Mouse (Mus musculus): ENCODE measurements around the gene Plekho2.

Plekho2 gene

DNA sequence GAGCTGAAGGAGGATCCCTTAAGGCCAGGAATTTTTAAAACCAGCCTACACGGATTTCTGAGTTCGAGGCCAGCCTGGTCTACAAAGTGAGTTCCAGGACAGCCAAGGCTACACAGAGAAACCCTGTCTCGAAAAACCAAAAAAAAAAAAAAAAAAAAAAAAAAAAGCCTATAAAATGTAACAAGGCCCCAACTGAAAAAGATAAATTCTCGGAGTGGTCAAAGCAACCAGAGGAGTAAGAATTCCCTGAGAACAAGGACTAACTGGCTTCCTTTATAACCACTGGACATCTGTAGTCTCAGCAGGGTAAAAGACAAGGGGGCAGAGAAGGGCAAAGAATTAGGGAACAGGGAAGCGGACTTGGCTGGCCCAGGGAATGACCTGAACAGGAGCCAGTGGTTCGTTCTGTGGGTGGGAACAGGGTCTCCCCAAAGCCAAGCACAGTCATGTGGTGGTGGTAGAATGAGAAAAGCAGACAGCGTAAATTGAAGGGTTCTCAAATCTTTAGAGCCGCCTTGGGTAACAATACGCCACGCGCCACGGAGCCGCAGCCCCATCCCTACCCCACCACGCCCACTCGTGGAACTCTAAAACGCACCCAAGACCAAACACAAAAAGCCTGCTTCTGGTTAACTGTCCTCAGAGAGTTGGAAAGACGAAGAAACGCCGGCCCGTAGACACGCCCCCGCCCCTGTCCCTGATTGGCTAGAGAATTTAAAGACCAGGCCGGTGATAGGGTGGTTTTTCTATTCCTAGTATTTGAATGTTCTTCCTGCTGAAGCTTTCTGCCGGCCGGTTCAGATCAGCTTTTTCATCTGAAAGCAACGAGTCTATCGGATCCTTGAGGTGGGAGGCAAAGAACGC lies 6.8 kb upstream of the Plekho2 start, which contains the start of gene Pif1:
Pif1 (plus strand) TSS at position 755 of the 864 bp plus-strand sequence.
- DNase-seq (ENCODE audit: low read depth), result peak; percentile 69

DNA sequence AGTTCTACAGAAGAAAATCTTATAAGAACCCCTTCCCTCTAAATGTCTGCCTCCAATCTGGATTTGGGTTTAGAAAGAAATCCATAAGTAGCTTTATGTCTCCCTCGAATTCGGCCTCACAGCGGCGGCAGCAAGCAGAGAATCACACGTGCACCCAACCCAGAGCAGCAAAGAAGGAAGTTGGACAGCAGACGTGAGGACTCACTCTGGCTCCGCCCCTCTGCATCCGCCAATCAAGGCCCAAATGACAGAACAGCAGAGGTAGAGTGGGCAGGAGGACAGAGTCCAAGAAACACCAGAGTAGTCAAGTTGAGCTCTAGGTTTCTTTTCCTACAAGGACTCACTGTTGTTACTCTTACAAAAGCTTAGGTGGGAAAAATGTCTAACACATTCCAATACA lies 3.2 kb upstream of the Plekho2 start:
- DNase-seq (ENCODE audit: low read depth), result no peak

DNA sequence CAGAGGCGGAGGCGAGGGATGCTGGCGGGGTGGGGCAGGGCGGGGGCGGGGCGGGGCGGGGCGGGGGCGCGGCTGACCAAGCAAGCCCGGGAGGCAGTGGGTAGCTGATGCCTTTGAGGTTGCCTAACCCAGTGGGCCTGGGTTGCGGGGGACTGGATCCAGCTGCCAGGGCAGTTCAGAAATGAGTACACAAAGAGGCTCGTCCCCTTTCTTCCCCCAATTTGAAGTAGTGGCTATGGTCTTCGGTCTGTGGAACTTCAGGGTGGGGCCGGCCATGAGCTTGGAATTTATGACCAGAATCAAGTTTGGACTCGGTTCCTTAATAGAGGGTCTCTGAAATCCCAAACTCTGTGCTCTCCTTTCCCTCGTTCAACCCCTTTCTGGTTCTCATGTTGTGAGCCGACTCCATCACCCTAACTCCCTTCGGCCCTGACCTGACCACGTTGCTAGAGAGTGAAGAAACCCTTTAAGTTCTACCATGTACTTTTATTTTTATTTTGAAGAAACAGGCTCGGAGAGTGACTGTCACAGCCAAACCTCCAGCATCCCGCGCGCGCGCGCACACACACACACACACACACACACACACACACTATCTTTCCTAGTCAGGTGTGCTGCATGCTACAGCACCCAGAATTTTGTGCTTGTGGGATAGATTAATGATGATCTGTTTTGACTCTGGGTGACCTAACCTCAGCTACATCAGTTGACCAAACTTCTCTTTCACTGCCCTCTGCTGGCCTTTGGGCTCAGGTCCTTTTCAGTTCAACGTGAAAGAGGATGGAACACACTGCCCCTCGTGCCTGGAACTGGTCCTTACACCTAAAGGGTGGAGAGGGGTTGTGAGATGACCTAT lies 789 bp upstream of the Plekho2 start:
- DNase-seq (ENCODE audit: low read depth), result peak; percentile 87

DNA sequence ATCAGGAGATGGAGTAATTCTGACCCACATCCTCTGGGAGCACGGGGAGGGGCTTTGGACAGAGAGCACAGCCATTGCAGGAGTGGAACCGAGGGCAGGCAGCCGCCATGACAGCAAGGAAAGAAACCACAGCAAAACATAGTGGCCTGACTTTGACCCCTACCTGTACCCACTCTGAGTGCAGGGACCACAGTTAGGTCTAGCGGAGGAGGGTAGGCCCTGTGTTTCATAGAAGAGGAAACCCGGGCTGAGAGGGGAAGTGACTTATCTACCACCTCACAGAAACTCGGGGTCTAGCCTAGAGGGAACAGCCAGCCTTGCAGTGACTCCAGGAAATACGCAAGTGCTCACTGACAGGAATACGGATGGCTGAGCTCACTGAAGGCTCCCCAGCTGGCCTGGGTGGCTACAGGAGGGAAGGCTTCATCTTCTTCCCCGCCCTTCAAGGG lies 1.0 kb downstream of the Plekho2 start:
- DNase-seq (ENCODE audit: low read depth), result no peak

DNA sequence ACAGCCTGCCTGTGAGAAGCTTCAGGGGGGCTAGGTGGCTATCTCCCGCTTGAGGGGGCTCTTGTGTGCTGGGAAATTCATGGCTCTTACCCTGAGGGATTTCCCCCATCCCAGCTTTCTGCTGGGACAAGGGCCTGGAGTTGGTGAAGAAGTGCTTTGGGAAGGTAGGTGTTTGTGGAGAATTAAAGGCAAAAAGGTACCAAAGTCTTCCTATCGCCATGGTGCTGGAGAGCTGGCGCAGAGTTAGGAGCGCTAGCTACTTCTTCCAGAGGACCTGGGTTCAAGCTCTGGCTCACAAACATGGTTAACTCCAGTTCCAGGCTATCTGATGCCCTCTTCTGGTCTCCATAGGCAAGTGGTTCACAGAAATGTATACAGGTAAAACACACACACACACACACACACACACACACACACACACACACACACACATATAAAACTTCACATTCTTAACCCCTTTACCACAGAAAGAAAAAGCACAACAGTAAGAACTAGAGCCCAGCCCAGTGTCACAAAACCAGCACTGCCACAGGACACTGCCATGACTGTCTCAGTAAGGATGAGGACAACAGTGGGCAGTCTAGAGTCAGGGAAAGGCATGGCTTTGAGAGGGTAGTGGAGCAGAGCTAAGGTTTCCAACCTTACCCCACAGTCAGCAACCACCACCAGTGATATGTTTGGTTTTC lies 2.2 kb downstream of the Plekho2 start:
- DNase-seq (ENCODE audit: low read depth), result no peak

DNA sequence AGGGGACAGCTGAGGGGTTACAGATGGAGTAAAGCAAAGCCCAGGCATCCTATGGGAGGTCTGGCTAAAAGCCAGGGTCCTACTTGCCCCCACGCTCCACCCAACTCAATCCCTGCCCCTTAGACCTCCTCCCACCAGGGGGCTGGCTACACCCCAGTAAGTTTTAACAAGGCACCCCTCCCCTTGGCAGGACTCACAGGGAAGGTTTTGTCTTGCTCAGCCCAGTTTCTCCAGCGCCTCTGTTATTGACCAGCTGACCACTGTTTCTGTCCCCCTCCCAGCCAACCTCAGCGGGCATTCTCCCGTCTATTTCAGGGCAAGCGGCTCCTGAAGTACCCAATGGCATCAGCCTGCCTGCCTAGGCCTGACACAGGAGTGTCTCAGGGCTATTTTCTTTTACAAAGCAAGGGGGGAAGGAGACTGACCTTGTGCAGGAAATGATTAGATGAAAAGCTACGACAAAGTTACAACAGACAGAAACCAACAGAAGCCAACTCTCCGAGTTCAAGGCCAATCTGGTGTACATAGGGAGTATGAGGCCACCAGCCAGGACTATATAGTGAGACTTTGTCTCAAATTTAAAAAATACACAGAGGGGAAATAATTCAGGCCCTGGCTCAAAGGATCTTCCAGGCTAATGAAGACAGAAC lies 2.9 kb downstream of the Plekho2 start:
- peak; percentile 40 for DNase-seq (ENCODE audit: low read depth)

DNA sequence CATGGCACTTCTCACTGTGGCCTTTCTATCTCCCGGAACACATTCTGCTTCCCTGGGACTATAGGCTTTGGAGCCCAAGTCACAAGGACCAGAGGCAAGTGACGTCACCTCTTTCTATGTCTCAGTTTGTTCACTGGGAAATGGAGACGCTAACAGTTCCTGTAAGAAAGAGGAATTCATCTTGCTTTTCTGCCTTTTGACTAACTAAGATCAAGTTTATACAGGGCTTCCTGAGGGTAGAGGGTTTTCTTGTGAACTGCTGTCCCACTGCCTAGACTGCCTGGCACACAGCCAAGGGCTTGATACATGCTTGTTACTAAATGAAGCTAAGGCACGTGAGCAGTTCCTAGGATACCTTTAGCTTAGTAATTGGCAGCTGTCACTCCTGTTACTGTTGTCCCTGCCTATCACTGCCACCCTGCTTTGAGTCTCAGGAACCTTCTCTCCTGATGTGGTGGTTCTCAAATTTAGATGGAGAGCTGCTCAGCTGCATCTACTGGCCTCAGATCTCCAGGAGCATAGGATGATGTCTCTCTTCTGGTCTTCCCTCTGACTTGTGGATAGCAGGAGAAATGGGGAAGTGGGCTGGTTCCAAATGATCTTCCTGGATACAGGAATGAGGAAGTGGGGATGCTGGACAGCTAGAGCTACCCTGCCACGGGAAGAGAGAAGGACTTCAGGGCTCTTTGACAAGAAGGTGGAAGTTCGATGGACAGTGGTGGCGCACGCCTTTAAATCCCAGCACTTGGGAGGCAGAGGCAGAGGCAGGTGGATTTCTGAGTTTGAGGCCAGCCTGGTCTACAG lies 4.2 kb downstream of the Plekho2 start:
- no peak for DNase-seq (ENCODE audit: low read depth)

DNA sequence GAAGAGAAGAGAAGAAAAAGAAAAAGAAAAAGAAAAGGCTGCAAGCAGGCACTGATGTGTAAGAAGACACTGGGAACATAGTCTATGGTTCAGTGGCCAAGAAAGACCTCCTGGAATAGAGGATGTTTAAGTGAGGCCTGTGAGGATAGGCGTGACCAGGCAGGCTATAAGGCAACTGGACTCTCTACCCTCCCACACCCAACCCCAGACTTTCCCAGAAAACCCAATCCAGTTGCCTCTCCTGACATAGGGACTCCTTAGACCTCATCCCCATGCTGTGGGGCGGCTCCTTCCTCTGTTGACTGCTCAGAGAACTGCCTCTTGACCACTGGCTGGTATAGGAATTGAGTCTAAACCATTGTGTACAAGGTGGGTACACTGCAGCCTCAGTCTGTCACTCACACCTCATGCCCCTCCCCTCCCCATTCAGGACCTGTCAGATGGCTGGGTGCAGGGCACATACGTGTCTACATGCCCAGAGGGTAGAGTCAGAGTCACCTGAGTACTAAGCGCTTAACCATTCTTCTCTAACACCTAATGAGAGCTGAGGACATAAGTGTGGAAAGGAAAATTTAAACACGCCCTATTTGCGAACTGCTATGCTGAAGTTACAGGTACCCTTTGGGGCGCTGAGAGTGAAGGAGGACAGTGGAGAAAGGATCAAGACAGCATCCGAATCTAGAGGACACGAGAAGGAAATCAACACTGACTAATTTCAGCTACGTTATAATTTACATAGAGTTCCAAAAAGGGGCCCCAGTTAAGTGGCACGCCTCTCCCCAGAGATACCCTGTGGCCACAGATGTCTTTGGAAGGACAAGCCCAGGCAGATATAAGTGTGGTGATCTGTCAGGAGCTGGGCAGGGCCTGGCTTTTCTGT lies 5.1 kb downstream of the Plekho2 start:
- DNase-seq (ENCODE audit: low read depth), result no peak

DNA sequence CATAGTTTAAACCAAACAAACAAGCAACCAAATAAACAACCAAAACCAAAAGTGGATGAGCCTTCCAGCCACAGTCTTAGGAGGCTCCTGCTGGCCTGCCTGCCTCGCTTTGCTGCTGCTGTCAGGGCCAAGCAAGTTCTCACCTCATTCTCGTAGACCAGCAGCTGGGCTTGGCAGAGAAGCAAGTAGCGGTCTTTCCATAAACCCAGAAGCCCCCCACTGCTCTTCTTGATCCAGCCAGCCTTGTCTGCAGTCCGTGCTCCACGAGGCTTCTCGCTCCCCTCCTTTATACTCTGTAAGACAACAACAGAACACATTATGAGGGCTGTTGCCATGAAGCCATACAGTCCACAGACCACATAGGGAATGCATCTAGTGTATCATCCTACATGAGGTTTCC lies 7.0 kb downstream of the Plekho2 start:
- DNase-seq (ENCODE audit: low read depth), result no peak

DNA sequence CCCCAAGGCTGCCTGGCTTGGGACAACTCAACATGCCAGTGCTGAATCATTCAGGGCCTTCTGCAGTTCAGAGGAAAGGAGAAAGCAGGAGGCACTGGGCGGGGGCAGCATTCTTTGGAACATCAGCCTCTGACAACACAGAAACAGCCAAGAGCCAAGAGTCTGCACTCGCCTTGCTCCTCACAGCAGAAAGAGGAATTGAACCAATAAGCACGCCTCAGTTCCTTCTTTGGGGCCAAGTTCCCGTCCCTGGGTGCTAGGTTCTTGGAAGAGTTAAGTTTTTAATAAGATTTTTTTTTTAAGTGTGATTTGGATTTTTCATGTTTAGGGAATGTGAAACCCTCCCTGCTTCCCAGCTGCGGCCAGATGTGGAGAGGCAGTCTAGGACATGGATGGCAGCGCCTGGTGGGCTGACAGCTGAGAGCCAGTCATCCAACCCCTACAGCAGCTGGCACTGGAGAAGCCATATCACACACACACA lies 10.3 kb downstream of the Plekho2 start:
- no peak for DNase-seq (ENCODE audit: low read depth)

DNA sequence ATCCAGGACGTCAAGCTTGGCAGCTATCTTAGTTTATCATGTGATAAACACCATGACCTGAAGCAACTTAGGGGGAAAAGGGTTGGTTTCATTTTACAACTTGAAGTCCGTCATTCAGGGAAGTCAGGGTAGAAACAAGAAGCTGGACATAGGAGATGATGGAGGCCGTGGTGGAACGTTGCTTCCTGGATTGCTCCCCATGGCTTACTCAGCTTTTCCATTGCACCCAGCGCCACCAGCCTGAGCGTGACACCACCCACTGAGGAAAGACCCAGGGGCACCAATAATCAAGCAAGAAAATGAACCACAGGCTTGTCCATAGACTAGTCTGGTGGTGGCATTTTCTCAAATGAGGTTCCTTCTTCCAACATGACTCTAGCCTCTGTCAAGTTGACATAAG lies 11.1 kb downstream of the Plekho2 start:
- no peak for DNase-seq (ENCODE audit: low read depth)

DNA sequence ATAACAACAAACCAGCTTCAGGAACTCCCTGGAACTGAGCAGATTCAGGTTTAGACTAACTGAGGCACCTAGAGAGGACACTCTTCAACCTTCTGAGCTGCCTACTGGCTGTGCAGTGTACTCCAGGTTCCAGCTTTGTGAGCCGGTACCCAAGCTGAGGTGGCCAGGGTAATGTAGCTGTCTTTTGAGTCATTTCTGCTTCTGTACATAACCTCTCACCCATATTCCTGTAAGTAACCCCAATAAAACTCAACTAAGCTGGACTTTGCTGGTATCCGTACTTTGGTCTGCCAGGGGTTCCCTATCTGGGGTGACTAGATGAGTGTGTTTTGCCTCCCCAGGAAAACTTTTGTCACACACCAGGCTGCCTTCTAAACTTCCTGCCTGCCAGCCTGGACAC lies 15.1 kb downstream of the Plekho2 start:
- DNase-seq (ENCODE audit: low read depth), result no peak

DNA sequence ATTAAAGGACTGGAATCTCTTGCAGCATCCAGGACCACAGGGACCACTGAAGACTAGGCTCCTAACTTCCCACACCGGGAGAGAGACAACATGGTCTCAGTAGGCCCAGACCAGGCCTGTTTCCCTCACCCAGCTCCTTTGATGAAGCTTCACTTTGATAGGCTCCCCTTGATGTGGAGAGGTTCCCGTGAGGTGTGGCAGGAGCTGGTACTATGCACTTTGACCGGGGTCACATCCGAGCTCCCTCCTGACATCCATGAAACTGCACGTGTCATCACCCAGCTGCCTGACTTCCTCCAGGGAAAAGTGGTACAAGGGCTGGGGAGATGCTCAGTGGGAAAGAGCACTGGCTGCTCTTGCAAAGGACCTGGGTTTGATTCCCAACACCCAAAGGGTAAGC lies 16.8 kb downstream of the Plekho2 start:
- no peak for DNase-seq (ENCODE audit: low read depth)

DNA sequence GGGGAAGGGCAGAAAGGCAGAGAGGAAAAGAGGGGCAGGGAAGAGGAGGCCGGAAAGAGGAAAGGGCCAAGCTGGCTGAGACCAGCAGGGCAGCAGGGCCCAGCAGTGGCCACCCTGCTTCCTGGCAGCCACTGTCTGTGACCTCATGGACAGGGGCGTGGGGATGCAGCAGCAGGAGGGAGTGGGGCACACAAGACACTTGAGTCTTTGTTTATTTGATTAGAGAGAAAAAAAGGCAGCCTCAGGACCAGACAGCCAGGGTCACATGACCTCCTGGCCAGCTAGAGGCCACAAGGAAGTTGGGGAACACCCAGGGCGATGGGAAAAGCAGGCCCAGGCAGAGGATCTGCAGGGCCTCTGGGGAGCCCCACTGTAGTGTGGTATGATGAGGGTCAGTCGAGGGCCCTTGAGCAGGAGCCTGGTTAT lies 17.7 kb downstream of the Plekho2 start:
- no peak for DNase-seq (ENCODE audit: low read depth)

DNA sequence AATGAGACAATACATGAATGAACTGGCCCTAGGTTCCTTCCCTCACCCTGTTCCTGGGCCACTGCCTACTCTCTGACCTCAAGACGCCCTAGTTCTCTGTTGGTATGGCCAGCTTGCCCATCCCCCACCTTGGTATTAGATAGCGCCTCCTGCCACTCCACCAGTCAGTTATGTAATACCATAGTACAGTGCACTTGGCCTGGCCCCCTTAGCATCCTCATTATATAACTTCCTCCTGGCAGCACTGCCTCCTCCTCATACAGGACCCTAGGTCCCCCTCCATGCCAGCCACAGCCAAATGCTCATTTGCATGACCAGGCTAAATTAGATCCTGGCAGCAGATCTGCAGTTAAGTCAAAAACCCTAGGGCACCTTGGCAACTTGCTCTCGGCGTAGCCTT lies 18.8 kb downstream of the Plekho2 start:
- no peak for DNase-seq (ENCODE audit: low read depth)

DNA sequence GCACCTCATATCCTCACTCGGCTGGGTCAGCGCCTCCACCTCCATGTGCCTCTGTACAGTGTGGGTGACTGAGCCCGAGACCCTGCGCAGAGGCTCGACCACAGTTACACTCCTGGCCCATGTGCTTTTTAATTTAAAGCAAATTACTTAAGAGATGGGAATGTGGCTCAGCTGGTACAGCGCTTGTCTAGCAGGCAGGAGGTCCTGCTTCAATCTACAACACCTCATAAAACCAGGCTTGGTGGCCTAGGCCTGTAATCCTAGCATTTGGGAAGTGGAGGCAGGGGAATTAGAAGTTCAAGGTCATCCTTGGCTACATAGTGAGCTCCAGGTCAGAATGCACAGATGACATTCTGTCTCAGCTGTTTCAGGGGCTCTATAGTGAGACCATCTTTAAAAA lies 21.0 kb downstream of the Plekho2 start:
- DNase-seq (ENCODE audit: low read depth), result no peak

DNA sequence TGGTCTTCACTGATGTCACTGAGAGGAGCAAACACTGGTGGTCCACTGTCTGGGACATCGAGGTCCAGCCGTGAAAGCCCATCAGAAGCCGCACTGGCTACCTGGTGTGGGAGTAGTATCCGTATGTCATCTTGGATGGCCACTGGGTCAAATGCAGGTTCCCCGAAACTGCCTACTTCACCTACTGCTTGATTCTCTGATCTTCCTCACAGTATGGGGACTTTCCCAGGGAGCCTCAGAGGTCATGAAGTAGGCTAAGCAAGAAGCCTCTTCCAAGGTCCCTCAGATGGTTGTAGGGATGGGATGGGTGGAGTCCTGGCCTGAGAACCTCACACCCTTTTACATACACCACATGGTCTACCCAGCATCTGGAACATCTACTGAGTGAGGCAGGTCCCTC lies 22.9 kb downstream of the Plekho2 start:
- no peak for DNase-seq (ENCODE audit: low read depth)

DNA sequence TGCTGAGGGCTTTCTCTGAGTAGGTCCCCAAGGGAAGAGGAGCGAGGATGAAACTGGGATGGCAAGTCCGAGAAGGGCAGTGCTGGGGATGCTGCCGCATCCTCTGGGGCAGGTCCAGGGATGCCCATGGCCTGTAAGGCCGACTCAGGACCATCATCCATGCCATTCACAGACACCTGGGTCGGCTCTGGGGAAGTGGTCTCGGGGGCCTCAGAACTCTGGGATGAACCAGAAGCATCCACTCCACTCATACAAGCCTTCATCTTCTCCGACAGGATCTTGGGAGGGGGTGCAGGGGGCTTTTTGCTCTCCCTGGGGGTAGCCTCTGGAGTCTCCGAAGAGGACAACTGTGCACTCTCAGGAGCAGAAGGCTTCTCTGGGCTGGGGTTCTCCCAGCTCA lies 23.5 kb downstream of the Plekho2 start:
- DNase-seq (ENCODE audit: low read depth), result no peak

DNA sequence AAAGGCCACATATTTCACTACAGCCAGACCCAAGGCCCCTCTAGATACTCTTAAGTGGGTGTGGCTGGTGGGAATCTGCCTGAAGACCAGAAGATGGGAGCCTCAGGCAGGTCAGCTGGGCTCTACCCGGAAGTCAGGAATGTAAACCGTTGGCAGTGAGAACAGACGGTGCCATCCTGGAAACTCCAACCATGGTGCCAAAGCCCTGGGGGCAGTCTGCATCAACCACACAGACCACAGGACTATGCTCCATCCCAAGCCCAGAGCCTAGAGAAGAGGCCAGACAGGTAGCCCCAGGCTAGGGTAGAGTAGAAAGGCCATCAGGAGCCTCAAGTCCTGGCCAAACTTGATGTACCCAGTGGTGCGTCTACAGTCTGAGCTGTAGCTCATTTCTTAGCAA lies 24.2 kb downstream of the Plekho2 start:
- DNase-seq (ENCODE audit: low read depth), result no peak

DNA sequence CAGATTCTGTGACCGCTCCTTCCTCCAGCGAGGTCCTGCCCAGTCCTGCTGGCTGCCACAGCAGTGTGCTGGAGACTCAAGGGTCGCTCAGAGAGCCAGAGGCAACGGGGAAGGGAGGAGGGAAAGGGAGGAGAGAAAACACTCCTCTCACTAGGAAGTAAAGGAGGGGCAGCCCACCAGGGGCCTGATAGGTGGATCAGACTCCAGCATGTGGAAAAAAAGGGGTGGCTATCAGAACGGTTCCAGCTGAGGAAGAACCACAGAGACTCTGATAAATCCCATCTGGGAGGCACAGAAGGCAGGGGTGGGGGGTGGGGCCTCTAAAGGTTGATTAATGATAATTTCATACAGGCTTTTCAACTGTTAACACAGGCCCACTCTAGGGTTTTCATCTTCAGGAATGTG lies 24.8 kb downstream of the Plekho2 start:
- DNase-seq (ENCODE audit: low read depth), result no peak
